Mouse (Mus musculus): ENCODE data around the gene Casp2. TPM values are rescaled to one million over a fixed set of nuclear protein-coding genes. Genes with fewer than 3 reads are reported as not detected.
A peak's percentile ranks its signal among the peaks of the same experiment; 100 is the strongest.

The Casp2 gene
- 58.8 and 59.5 TPM in 2 replicates for polyA plus RNA-seq (2014; fragmentation: Nextera tagmentation; extraction: Ambion mirVana)

DNA sequence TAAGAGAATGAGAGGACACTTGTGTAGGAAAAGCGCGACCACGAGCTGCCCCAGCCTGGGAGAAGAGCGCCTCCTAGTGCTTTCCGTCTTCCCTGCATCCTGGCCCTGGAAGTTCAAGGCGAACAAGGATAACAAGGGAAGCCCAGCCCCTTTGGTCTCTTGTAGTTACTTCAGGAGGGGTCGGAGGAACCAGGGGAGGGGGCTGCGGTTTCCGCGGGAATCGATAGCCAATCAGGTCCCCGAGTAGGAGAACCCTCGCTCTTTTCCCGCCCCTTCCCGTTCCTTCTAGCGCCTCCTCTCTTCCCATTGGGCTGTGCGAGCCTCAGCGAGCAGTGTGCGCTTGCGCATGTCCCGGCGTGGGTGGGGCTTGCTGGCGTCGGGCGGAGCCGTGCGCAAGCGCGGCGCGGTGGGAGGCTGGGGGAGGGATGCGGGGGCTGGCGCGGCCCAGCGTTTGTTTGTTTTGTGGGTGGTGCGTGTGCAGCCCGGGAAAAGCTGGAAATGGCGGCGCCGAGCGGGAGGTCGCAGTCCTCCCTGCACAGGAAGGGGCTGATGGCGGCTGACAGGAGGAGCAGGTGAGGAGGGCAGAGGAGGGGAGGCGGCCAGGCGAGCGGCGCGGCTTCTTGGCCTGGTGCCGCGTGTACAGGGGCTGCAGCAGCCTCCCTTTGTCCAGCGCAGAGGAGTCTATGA lies at the start of gene Casp2:
Gene Casp2 (plus strand): TSS at position 360 of the 687 bp plus-strand sequence.
- Histone ChIP-seq H3K9ac (replicated peaks; ENCODE audit: low read depth, low read length) (peak within 1 kb of the TSS; percentile 92), H3K27ac (ENCODE audit: low read length) (peak within 1 kb of the TSS; percentile 96), H3K9me3 (ENCODE audit: control insufficient read depth, low read depth, low read length) (no peaks in the 10 kb centered on the region), H3K4me3 (ENCODE audit: low read depth, low read length) (peak within 1 kb of the TSS; percentile 84), H3K4me2 (replicated peaks; ENCODE audit: low read depth, low read length) (peak within 1 kb of the TSS; percentile 78), H3K36me3 (ENCODE audit: control insufficient read depth, insufficient read depth, low read length) (peaks cover 24% of the 10 kb centered on the region), H3K4me1 (ENCODE audit: control insufficient read depth, insufficient read depth, low read length) (0 out of 2 replicates have a peak, but pooled peaks cover 5% of the 10 kb centered on the region), H3K27me3 (ENCODE audit: control insufficient read depth, insufficient read depth, low read length) (no peaks in the 10 kb centered on the region)
- under 1% methylated on average over 51 of the region's 51 CpGs for WGBS
- peak; percentile 98 for ATAC-seq (ENCODE audit: insufficient number of reproducible peaks, insufficient read depth, low FRiP score, low read depth)

DNA sequence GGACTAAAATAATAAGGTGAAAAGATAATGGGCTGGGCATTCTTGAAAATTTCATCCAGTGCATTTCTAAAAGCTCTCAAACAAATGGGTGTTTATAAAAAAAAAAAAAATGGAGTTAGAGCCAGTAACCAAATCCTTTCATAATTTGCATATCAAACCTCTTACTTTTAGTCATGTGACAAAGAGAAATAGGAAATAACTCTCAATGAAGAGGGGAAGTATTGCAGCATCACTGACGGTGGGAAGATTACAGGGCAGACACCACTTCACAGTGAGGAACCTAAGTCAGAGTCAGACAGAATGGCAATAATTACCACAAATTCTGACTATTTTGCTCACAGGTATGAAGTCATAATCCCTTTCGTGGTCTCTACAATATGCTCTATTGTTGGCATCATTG lies 49.8 kb upstream of the Casp2 start, which contains the start of gene Tas2r144:
Gene Tas2r144 (plus strand): TSS at position 301 of the 400 bp plus-strand sequence.
- 85% methylated on average over 2 of the region's 2 CpGs for WGBS
- H3K4me1 ChIP-seq (ENCODE audit: control insufficient read depth, insufficient read depth, low read length) = no peaks in the 10 kb centered on the region
- H3K36me3 ChIP-seq (ENCODE audit: control insufficient read depth, insufficient read depth, low read length) = no peaks in the 10 kb centered on the region
- H3K4me2 ChIP-seq (replicated peaks; ENCODE audit: low read depth, low read length) = no peak within 1 kb of the TSS
- no peaks in the 10 kb centered on the region for H3K9me3 ChIP-seq (ENCODE audit: control insufficient read depth, low read depth, low read length)
- H3K9ac ChIP-seq (replicated peaks; ENCODE audit: low read depth, low read length) = no peak within 1 kb of the TSS
- no peak within 1 kb of the TSS for H3K27ac ChIP-seq (ENCODE audit: low read length)
- H3K4me3 ChIP-seq (ENCODE audit: low read depth, low read length) = no peak within 1 kb of the TSS
- ATAC-seq (ENCODE audit: insufficient number of reproducible peaks, insufficient read depth, low FRiP score, low read depth) = no peak
- no peaks in the 10 kb centered on the region for H3K27me3 ChIP-seq (ENCODE audit: control insufficient read depth, insufficient read depth, low read length)

DNA sequence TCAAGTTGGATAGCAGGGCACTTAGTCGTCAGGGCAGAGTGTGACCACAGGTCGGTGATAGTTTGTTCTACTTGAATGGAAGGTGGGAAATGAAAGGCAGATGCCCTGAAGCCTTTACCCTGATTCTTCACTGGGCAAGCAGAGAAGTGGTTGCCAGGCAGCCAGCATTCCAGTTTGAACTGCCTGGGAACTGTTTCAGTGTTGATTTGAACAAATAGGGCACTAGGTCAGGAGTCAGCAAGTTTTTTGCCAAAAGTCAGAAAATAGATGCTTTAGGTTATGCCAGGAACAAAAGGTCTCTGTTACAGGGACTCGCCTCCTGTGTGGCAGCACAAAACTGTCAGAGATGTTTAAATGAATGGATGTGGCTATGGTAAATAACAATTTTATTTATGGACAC lies 42.5 kb upstream of the Casp2 start:
- Histone ChIP-seq H3K9me3 (ENCODE audit: control insufficient read depth, low read depth, low read length) (no peaks in the 10 kb centered on the region), H3K4me1 (ENCODE audit: control insufficient read depth, insufficient read depth, low read length) (no peaks in the 10 kb centered on the region), H3K4me3 (ENCODE audit: low read depth, low read length) (no peak overlapping the region), H3K4me2 (replicated peaks; ENCODE audit: low read depth, low read length) (no peak overlapping the region), H3K27ac (ENCODE audit: low read length) (no peak overlapping the region), H3K27me3 (ENCODE audit: control insufficient read depth, insufficient read depth, low read length) (no peaks in the 10 kb centered on the region), H3K36me3 (ENCODE audit: control insufficient read depth, insufficient read depth, low read length) (no peaks in the 10 kb centered on the region), H3K9ac (replicated peaks; ENCODE audit: low read depth, low read length) (no peak overlapping the region)
- ATAC-seq (ENCODE audit: insufficient number of reproducible peaks, insufficient read depth, low FRiP score, low read depth) = no peak
- 44% methylated on average over 3 of the region's 3 CpGs for WGBS

DNA sequence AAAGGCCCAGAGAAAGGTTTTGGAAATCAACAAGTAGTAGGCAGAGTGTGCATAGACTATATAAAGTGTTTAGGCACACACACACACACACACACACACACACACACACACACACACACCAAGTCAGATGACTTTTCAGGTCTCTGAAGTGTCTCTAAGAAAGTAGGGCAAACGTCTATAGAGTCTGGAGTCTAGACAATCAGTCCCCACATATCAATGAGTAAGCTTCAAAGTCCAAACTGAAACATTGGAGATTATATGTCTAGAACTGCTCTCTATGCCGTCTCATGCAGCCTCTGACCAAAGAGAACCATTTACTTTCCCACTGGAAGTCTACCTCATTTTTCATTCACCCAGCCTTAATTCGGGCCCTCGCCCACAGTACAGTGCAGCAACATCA lies 39.7 kb upstream of the Casp2 start:
- no peaks in the 10 kb centered on the region for H3K36me3 ChIP-seq (ENCODE audit: control insufficient read depth, insufficient read depth, low read length)
- H3K4me1 ChIP-seq (ENCODE audit: control insufficient read depth, insufficient read depth, low read length) = no peaks in the 10 kb centered on the region
- H3K27ac ChIP-seq (ENCODE audit: low read length) = no peak overlapping the region
- H3K4me2 ChIP-seq (replicated peaks; ENCODE audit: low read depth, low read length) = no peak overlapping the region
- ATAC-seq (ENCODE audit: insufficient number of reproducible peaks, insufficient read depth, low FRiP score, low read depth) = no peak
- H3K4me3 ChIP-seq (ENCODE audit: low read depth, low read length) = no peak overlapping the region
- no peaks in the 10 kb centered on the region for H3K9me3 ChIP-seq (ENCODE audit: control insufficient read depth, low read depth, low read length)
- no peaks in the 10 kb centered on the region for H3K27me3 ChIP-seq (ENCODE audit: control insufficient read depth, insufficient read depth, low read length)
- WGBS = 76% methylated on average over 4 of the region's 4 CpGs
- no peak overlapping the region for H3K9ac ChIP-seq (replicated peaks; ENCODE audit: low read depth, low read length)

DNA sequence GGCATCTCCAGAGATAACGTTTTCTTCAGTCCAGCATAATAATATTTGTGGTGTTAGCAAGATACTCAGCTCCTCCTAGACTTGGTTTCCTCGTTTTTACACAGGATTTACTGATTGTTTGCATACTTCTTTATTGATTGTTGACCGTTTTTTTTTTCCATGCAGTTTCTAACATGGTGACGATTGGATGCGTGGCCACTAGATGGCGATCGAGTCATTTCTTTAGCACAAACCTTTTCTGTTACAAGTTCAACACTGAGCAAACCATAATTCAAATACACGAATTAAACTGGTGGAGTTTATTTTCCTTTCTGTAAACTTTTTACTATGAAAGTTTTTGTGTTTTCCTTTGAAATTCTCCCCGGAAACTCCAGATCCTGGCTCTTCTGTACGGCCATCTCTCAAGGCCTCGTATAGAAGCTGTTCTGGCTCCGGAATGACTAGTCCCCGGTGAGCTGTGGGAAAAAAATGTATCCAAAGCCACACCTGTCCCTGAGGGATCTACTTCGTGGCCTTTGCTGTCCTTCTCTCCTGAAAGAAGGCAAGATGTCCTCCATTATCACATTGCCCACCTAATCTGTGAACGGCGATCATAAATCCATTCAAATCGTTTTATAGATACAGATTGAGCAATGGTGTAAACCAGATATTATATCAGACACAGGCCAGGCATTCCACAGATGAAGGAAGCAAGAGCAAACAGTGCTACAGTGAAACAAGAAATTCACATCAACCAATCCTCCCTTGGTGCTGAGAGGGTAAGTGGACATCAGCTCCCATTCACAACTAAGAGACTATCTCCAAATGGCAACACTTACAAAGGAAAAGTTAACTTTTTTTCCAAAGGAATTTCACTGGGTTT lies 37.3 kb upstream of the Casp2 start:
- Histone ChIP-seq H3K9ac (replicated peaks; ENCODE audit: low read depth, low read length) (no peak overlapping the region), H3K27me3 (ENCODE audit: control insufficient read depth, insufficient read depth, low read length) (no peaks in the 10 kb centered on the region), H3K4me3 (ENCODE audit: low read depth, low read length) (no peak overlapping the region), H3K27ac (ENCODE audit: low read length) (no peak overlapping the region), H3K9me3 (ENCODE audit: control insufficient read depth, low read depth, low read length) (no peaks in the 10 kb centered on the region), H3K4me1 (ENCODE audit: control insufficient read depth, insufficient read depth, low read length) (no peaks in the 10 kb centered on the region), H3K36me3 (ENCODE audit: control insufficient read depth, insufficient read depth, low read length) (no peaks in the 10 kb centered on the region), H3K4me2 (replicated peaks; ENCODE audit: low read depth, low read length) (no peak overlapping the region)
- no peak for ATAC-seq (ENCODE audit: insufficient number of reproducible peaks, insufficient read depth, low FRiP score, low read depth)
- WGBS = 30% methylated on average over 17 of the region's 17 CpGs

DNA sequence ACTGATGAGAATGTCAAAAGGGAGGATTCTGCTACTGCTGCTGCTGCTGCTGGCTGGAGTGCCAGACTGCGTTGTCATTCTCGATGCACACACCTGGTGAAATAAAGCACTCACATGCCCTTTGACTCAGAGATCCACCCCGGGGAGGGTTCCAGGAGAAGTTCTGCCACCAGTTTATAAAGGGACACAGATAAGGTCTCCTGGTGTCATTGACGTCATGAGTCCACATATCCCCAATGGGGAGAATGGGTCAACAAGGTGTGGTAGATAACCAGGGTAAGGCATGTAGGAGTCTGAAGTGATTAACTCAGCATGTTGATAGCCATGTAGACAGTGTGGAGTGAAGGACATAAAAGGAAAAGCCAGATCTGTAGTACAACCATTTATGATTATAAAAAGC lies 35.2 kb upstream of the Casp2 start:
- Histone ChIP-seq H3K27me3 (ENCODE audit: control insufficient read depth, insufficient read depth, low read length) (no peaks in the 10 kb centered on the region), H3K4me1 (ENCODE audit: control insufficient read depth, insufficient read depth, low read length) (no peaks in the 10 kb centered on the region), H3K4me3 (ENCODE audit: low read depth, low read length) (no peak overlapping the region), H3K9ac (replicated peaks; ENCODE audit: low read depth, low read length) (no peak overlapping the region), H3K4me2 (replicated peaks; ENCODE audit: low read depth, low read length) (no peak overlapping the region), H3K9me3 (ENCODE audit: control insufficient read depth, low read depth, low read length) (no peaks in the 10 kb centered on the region), H3K36me3 (ENCODE audit: control insufficient read depth, insufficient read depth, low read length) (no peaks in the 10 kb centered on the region), H3K27ac (ENCODE audit: low read length) (no peak overlapping the region)
- WGBS = 60% methylated on average over 4 of the region's 4 CpGs
- no peak for ATAC-seq (ENCODE audit: insufficient number of reproducible peaks, insufficient read depth, low FRiP score, low read depth)

DNA sequence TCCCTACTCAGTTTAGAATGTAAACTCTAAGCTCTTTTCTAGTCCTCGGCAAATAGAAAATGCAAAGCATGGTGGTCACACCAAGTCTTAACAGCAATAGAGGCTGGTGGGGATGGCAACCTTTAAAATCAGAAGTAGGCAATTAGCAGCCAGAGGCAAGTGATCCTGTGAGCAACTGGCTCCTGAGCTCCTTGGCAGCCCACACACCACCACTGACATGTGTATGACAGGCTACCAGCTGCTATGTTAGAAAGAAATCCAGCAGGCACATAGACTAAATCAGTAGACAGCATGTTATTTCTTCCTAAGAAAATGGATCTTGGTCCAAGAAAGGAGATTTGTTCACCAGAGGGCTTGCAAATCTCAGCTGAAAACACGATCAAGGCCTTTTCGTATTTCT lies 33.6 kb upstream of the Casp2 start:
- no peaks in the 10 kb centered on the region for H3K9me3 ChIP-seq (ENCODE audit: control insufficient read depth, low read depth, low read length)
- no peaks in the 10 kb centered on the region for H3K36me3 ChIP-seq (ENCODE audit: control insufficient read depth, insufficient read depth, low read length)
- no peak overlapping the region for H3K27ac ChIP-seq (ENCODE audit: low read length)
- 69% methylated on average over 3 of the region's 3 CpGs for WGBS
- no peak overlapping the region for H3K4me3 ChIP-seq (ENCODE audit: low read depth, low read length)
- no peak overlapping the region for H3K4me2 ChIP-seq (replicated peaks; ENCODE audit: low read depth, low read length)
- ATAC-seq (ENCODE audit: insufficient number of reproducible peaks, insufficient read depth, low FRiP score, low read depth) = no peak
- no peaks in the 10 kb centered on the region for H3K27me3 ChIP-seq (ENCODE audit: control insufficient read depth, insufficient read depth, low read length)
- H3K4me1 ChIP-seq (ENCODE audit: control insufficient read depth, insufficient read depth, low read length) = no peaks in the 10 kb centered on the region
- no peak overlapping the region for H3K9ac ChIP-seq (replicated peaks; ENCODE audit: low read depth, low read length)

DNA sequence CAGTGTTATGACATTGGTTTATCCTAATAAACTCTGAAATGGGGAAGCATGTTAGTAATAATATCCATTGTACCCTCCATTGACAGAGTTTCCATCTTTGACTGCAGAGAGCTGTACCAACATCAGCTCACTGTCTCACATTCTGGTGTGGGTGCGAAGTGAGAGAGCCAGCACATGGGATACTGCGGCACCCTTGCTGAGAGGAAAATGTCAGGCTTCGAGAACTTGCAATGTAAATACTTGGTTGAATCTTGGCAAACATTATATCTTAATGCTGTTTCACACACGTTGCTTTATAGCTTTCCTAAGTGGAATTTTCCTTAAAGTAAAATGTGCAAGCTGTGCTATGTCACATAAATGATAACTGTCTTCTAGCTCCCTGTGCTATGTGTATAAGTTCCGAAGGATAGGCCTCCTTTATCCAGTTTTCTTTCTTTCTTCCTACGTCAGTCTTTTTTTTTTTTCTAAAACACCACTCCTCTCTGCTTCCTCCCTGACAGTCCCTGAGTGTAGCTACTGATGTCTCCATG lies 27.4 kb upstream of the Casp2 start:
- Histone ChIP-seq H3K27me3 (ENCODE audit: control insufficient read depth, insufficient read depth, low read length) (no peaks in the 10 kb centered on the region), H3K4me2 (replicated peaks; ENCODE audit: low read depth, low read length) (no peak overlapping the region), H3K4me1 (ENCODE audit: control insufficient read depth, insufficient read depth, low read length) (no peaks in the 10 kb centered on the region), H3K36me3 (ENCODE audit: control insufficient read depth, insufficient read depth, low read length) (no peaks in the 10 kb centered on the region), H3K9me3 (ENCODE audit: control insufficient read depth, low read depth, low read length) (no peaks in the 10 kb centered on the region), H3K9ac (replicated peaks; ENCODE audit: low read depth, low read length) (no peak overlapping the region), H3K27ac (ENCODE audit: low read length) (no peak overlapping the region), H3K4me3 (ENCODE audit: low read depth, low read length) (no peak overlapping the region)
- ATAC-seq (ENCODE audit: insufficient number of reproducible peaks, insufficient read depth, low FRiP score, low read depth) = no peak
- WGBS = 42% methylated on average over 6 of the region's 6 CpGs

All from stomach, embryonic 14.5 days (tissue).